ENCODE assay signal across 7 mouse cellular contexts in the genomic region with DNA sequence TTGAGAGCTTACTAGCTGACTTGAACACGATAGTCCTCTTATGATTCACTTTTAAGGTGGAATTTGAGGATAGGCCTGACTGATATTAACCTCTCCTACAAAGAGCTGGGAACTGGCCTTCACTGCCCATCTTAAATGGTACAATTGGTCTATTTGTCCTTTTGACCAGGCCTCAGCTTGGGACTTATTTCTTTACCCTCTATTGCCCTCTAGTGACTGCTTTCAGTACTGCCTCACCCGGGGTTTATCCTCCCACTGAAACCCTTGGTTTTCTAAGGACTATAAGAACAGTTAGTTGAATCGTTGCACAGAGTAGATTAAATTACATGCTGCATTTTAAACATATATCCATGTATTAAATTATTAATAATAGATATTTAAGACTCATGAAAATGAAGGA. TPM values are rescaled to one million over a fixed set of nuclear protein-coding genes. Genes with fewer than 3 reads are reported as not detected.
DNase-seq lines count a peak whose midpoint lies in the region; ATAC-seq and TF ChIP-seq lines count a peak whose summit lies in the region.

No protein-coding gene starts in this region.

- H3K9me3 ChIP-seq in hindbrain, postnatal 0 days (ENCODE audit: low read length), result no peaks in the 10 kb centered on the region

- H3K4me1 ChIP-seq in hindbrain, postnatal 0 days (ENCODE audit: insufficient read depth, low read length), result no peaks in the 10 kb centered on the region

- H3K36me3 ChIP-seq in hindbrain, postnatal 0 days (ENCODE audit: insufficient read depth, low read length), result no peaks in the 10 kb centered on the region

- WGBS in hindbrain, postnatal 0 days, result 21% methylated on average over 3 of the region's 3 CpGs

- peak; percentile 71 for ATAC-seq in hindbrain, postnatal 0 days
- peak; percentile 87 for ATAC-seq in megakaryocyte, adult 5-6 weeks (ENCODE audit: poor library complexity, severe bottlenecking)

- H3K4me2 ChIP-seq in hindbrain, postnatal 0 days (ENCODE audit: low read depth, low read length), result no peak overlapping the region

- H3K27ac ChIP-seq in hindbrain, postnatal 0 days, result no peak overlapping the region

- no peak overlapping the region for H3K9ac ChIP-seq in hindbrain, postnatal 0 days (replicated peaks; ENCODE audit: low read length)

- peak; percentile 82 for TF ChIP-seq CTCF in hindbrain, postnatal 0 days (IDR thresholded peaks at IDR 0.05; ENCODE audit: low read depth)

- no peak overlapping the region for H3K4me3 ChIP-seq in hindbrain, postnatal 0 days (ENCODE audit: low read length)

- DNase-seq in R1 (ENCODE audit: low read depth, low spot score), result peak; percentile 61
- peak; percentile 54 to 68 for DNase-seq in cerebellum, adult 18-20 months
- DNase-seq in forelimb bud, embryonic 11.5 days (ENCODE audit: low read depth, low spot score), result peak; percentile 76
- peak; percentile 82 for DNase-seq in hindbrain, postnatal 0 days (ENCODE audit: low spot score)
- peak; percentile 50 to 76 for DNase-seq in layer of hippocampus, postnatal 14 days (ENCODE audit: low spot score in 2 of 2)
- DNase-seq in right cerebral cortex, postnatal 4 days, result peak; percentile 64

- no peaks in the 10 kb centered on the region for H3K27me3 ChIP-seq in hindbrain, postnatal 0 days (ENCODE audit: insufficient read depth, low read length)

RNA-seq across cellular contexts. Expression of a gene that starts 39.4 kb away (rescaled TPM):
- total RNA-seq in hindbrain, postnatal 0 days (2014; rRNA removed), result 0.90 and 1.7 TPM in 2 replicates
- 0.65 and 0.67 TPM in 2 replicates for polyA plus RNA-seq in hindbrain, postnatal 0 days (2015; fragmentation: Nextera tagmentation; extraction: Ambion mirVana)
- 1 to 10 TPM; 1.4 to 2.0 TPM for total RNA-seq in layer of hippocampus, postnatal 14 days (2021)
- total RNA-seq in megakaryocyte, adult 5-6 weeks (2015), result not detected in 2 replicates
- 0.04 TPM in 1 of 2 replicates, not detected in the other for total RNA-seq in megakaryocyte, adult 5-6 weeks (2017)
